Mouse (Mus musculus): ENCODE data around the gene Artn.

Artn gene

GRCm38 (mm10) chr4:117929391-117929881 is at the start of gene Artn:
Artn (minus strand) TSS chr4:117929763.
- no peak for DNase-seq (ENCODE audit: low read depth, low spot score)

GRCm38 (mm10) chr4:117979181-117979580 is 49.6 kb upstream of the Artn start:
- DNase-seq (ENCODE audit: low read depth, low spot score), result no peak

GRCm38 (mm10) chr4:117978282-117978681 is 48.7 kb upstream of the Artn start:
- no peak for DNase-seq (ENCODE audit: low read depth, low spot score)

GRCm38 (mm10) chr4:117977841-117978240 is 48.3 kb upstream of the Artn start:
- DNase-seq (ENCODE audit: low read depth, low spot score), result no peak

GRCm38 (mm10) chr4:117977371-117977770 is 47.8 kb upstream of the Artn start:
- DNase-seq (ENCODE audit: low read depth, low spot score), result no peak

- no peak for DNase-seq (ENCODE audit: low read depth, low spot score)
Observed at GRCm38 (mm10) chr4:117975820-117976219, 46.3 kb upstream of the Artn start.

- no peak for DNase-seq (ENCODE audit: low read depth, low spot score)
Observed at GRCm38 (mm10) chr4:117974719-117975118, 45.2 kb upstream of the Artn start.

GRCm38 (mm10) chr4:117972999-117973398 is 43.4 kb upstream of the Artn start:
- no peak for DNase-seq (ENCODE audit: low read depth, low spot score)

- no peak for DNase-seq (ENCODE audit: low read depth, low spot score)
Observed at GRCm38 (mm10) chr4:117964346-117965025, 34.9 kb upstream of the Artn start.

GRCm38 (mm10) chr4:117957492-117957891 is 27.9 kb upstream of the Artn start:
- DNase-seq (ENCODE audit: low read depth, low spot score), result no peak

- DNase-seq (ENCODE audit: low read depth, low spot score), result no peak
Observed at GRCm38 (mm10) chr4:117947493-117947892, 17.9 kb upstream of the Artn start.

GRCm38 (mm10) chr4:117946639-117947305 is 17.2 kb upstream of the Artn start:
- DNase-seq (ENCODE audit: low read depth, low spot score), result no peak

GRCm38 (mm10) chr4:117943317-117943716 is 13.8 kb upstream of the Artn start:
- DNase-seq (ENCODE audit: low read depth, low spot score), result no peak

GRCm38 (mm10) chr4:117936964-117937363 is 7.4 kb upstream of the Artn start:
- DNase-seq (ENCODE audit: low read depth, low spot score), result no peak

- no peak for DNase-seq (ENCODE audit: low read depth, low spot score)
Observed at GRCm38 (mm10) chr4:117934081-117934480, 4.5 kb upstream of the Artn start.

- DNase-seq (ENCODE audit: low read depth, low spot score), result no peak
Observed at GRCm38 (mm10) chr4:117933248-117933647, 3.7 kb upstream of the Artn start.

- DNase-seq (ENCODE audit: low read depth, low spot score), result no peak
Observed at GRCm38 (mm10) chr4:117928699-117929241, 793 bp downstream of the Artn start.

GRCm38 (mm10) chr4:117928234-117928633 is 1.3 kb downstream of the Artn start:
- no peak for DNase-seq (ENCODE audit: low read depth, low spot score)

GRCm38 (mm10) chr4:117926545-117927482 is 2.7 kb downstream of the Artn start:
- no peak for DNase-seq (ENCODE audit: low read depth, low spot score)

- DNase-seq (ENCODE audit: low read depth, low spot score), result no peak
Observed at GRCm38 (mm10) chr4:117924916-117925315, 4.6 kb downstream of the Artn start.

- no peak for DNase-seq (ENCODE audit: low read depth, low spot score)
Observed at GRCm38 (mm10) chr4:117923450-117923849, 6.1 kb downstream of the Artn start.

GRCm38 (mm10) chr4:117921358-117921757 is 8.2 kb downstream of the Artn start:
- DNase-seq (ENCODE audit: low read depth, low spot score), result no peak
